In genomic region chr9:112187667-112188066, GRCm38 (mm10) we compare ENCODE assay signal across 11 mouse cellular contexts. TPM values are rescaled to one million over a fixed set of nuclear protein-coding genes. Genes with fewer than 3 reads are reported as not detected.
DNase-seq lines count a peak whose midpoint lies in the region; ATAC-seq and TF ChIP-seq lines count a peak whose summit lies in the region.
"Had no signal": no experiment of that assay in that cellular context is flagged by ENCODE, and none has a peak within 500 bp of the region (broad histone marks: within the 10 kb centered on the region; RNA-seq: fewer than 3 reads in every experiment).

No protein-coding gene starts in this region.

- TF ChIP-seq EP300 in heart, postnatal 0 days (IDR thresholded peaks at IDR 0.05; ENCODE audit: low read depth), result no peak

- no peaks in the 10 kb centered on the region for H3K36me3 ChIP-seq in heart, postnatal 0 days (replicated peaks; ENCODE audit: control insufficient read depth, insufficient read depth, low read length)
- no peaks in the 10 kb centered on the region for H3K36me3 ChIP-seq in heart, embryonic 10.5 days
- no peaks in the 10 kb centered on the region for H3K36me3 ChIP-seq in hindbrain, embryonic 10.5 days
- H3K36me3 ChIP-seq: stomach, embryonic 15.5 days had no signal

- no peak for ATAC-seq in heart, postnatal 0 days (ENCODE audit: insufficient read depth, low read depth)

- H3K4me3 ChIP-seq in heart, postnatal 0 days (ENCODE audit: low read depth, low read length), result no peak overlapping the region
- no peak overlapping the region for H3K4me3 ChIP-seq in heart, embryonic 10.5 days
- peak overlapping the region; percentile 18; the same call in 1 of the 2 replicates for H3K4me3 ChIP-seq in hindbrain, embryonic 10.5 days
- H3K4me3 ChIP-seq in olfactory bulb, adult 2 months (ENCODE audit: insufficient read depth, low read depth, low read length), result peak overlapping the region; percentile 49
- H3K4me3 ChIP-seq: stomach, embryonic 15.5 days had no signal

- H3K4me1 ChIP-seq in heart, postnatal 0 days (ENCODE audit: control insufficient read depth, insufficient read depth), result no peaks in the 10 kb centered on the region; the same call in 1 of the 2 replicates
- H3K4me1 ChIP-seq in heart, embryonic 10.5 days, result peaks cover 16% of the 10 kb centered on the region
- peaks cover 28% of the 10 kb centered on the region for H3K4me1 ChIP-seq in hindbrain, embryonic 10.5 days (replicated peaks)
- H3K4me1 ChIP-seq in olfactory bulb, adult 2 months (ENCODE audit: control insufficient read depth, insufficient read depth, low read length), result peaks cover 20% of the 10 kb centered on the region
- H3K4me1 ChIP-seq: stomach, embryonic 15.5 days had no signal

- TF ChIP-seq POLR2A in olfactory bulb, adult 2 months (IDR thresholded peaks at IDR 0.05; ENCODE audit: insufficient read depth, low read depth, low read length), result no peak

- H3K9me3 ChIP-seq in heart, postnatal 0 days (replicated peaks; ENCODE audit: control insufficient read depth, low read length), result no peaks in the 10 kb centered on the region
- no peaks in the 10 kb centered on the region for H3K9me3 ChIP-seq in heart, embryonic 10.5 days
- no peaks in the 10 kb centered on the region for H3K9me3 ChIP-seq in hindbrain, embryonic 10.5 days
- H3K9me3 ChIP-seq: stomach, embryonic 15.5 days had no signal

- no peak overlapping the region for H3K27ac ChIP-seq in heart, postnatal 0 days (ENCODE audit: low read depth)
- H3K27ac ChIP-seq in heart, embryonic 10.5 days, result no peak overlapping the region
- H3K27ac ChIP-seq in hindbrain, embryonic 10.5 days, result no peak overlapping the region
- H3K27ac ChIP-seq in olfactory bulb, adult 2 months (ENCODE audit: insufficient read depth, low read depth, low read length), result peak overlapping the region; percentile 97
- H3K27ac ChIP-seq: stomach, embryonic 15.5 days had no signal

- DNase-seq in heart, postnatal 0 days (ENCODE audit: low spot score), result no peak
- DNase-seq in heart, embryonic 10.5 days (ENCODE audit: low spot score), result no peak
- peak; percentile 71 to 75 for DNase-seq in cerebellum, postnatal 25 days
- DNase-seq in hindbrain, embryonic 10.5 days (ENCODE audit: low spot score), result no peak
- no peak for DNase-seq in gastrocnemius, postnatal 4 days (ENCODE audit: low spot score in 2 of 2)
- DNase-seq in urinary bladder, postnatal 4 days (ENCODE audit: low spot score in 2 of 2), result no peak
- DNase-seq in kidney, postnatal 14 days, result no peak
- DNase-seq: adrenal gland, postnatal 14 days had no signal

- H3K27me3 ChIP-seq in heart, postnatal 0 days (ENCODE audit: control insufficient read depth, insufficient read depth, low read length), result no peaks in the 10 kb centered on the region
- peaks cover 9% of the 10 kb centered on the region; the same call in 1 of the 2 replicates for H3K27me3 ChIP-seq in heart, embryonic 10.5 days (ENCODE audit: insufficient read depth, poor library complexity, severe bottlenecking)
- H3K27me3 ChIP-seq in hindbrain, embryonic 10.5 days (ENCODE audit: insufficient read depth, poor library complexity, severe bottlenecking), result peaks cover 21% of the 10 kb centered on the region
- H3K27me3 ChIP-seq: CH12.LX had no signal

- no peak for TF ChIP-seq CTCF in heart, postnatal 0 days (IDR thresholded peaks at IDR 0.05; ENCODE audit: low read depth)
- TF ChIP-seq CTCF in olfactory bulb, adult 2 months (IDR thresholded peaks at IDR 0.05; ENCODE audit: insufficient read depth, low read depth, low read length), result no peak

- peak overlapping the region; percentile 34; the same call in 1 of the 2 replicates for H3K4me2 ChIP-seq in heart, postnatal 0 days (ENCODE audit: low read depth, low read length)
- H3K4me2 ChIP-seq: stomach, embryonic 15.5 days had no signal

- H3K9ac ChIP-seq in heart, postnatal 0 days (replicated peaks; ENCODE audit: low read depth, low read length), result no peak overlapping the region
- H3K9ac ChIP-seq: stomach, embryonic 15.5 days had no signal

- WGBS in heart, postnatal 0 days, result 66% methylated on average over 14 of the region's 14 CpGs
- WGBS in heart, embryonic 10.5 days, result 57% methylated on average over 14 of the region's 14 CpGs
- WGBS in hindbrain, embryonic 10.5 days, result 36% methylated on average over 14 of the region's 14 CpGs
- 21% methylated on average over 14 of the region's 14 CpGs for WGBS in olfactory bulb, adult 2 months

RNA-seq across cellular contexts. Expression of gene Arpp21, which starts 48.1 kb away (rescaled TPM):
- total RNA-seq in heart, postnatal 0 days (2014; rRNA removed; ENCODE audit: low replicate concordance), result 0.99 and 7.7 TPM in 2 replicates
- 2.5 and 2.7 TPM in 2 replicates for polyA plus RNA-seq in heart, postnatal 0 days (2015; fragmentation: Nextera tagmentation; extraction: Ambion mirVana)
- polyA plus RNA-seq in heart, embryonic 10.5 days (2016; fragmentation: Nextera tagmentation; extraction: Ambion mirVana), result 1.8 and 2.2 TPM in 2 replicates
- polyA plus RNA-seq in hindbrain, embryonic 10.5 days (2016; fragmentation: Nextera tagmentation; extraction: Ambion mirVana), result 2.0 and 2.5 TPM in 2 replicates
- 229 and 639 TPM in 2 replicates for polyA plus RNA-seq in olfactory bulb, adult 2 months (2012; ENCODE audit: insufficient read depth, insufficient read length, low replicate concordance, missing spikeins)
- 10 to 100 TPM; 81.0 to 87.2 TPM for total RNA-seq in gastrocnemius, postnatal 4 days (2021)
- total RNA-seq: CH12.LX had no signal

Comparison
In these comparisons a context has a peak if more than half of its experiments do, and no peak if none do; other contexts are left out.
1. DNase-seq: peak in cerebellum, postnatal 25 days (2 of 2); none in heart, postnatal 0 days (single experiment), heart, embryonic 10.5 days (single experiment), hindbrain, embryonic 10.5 days (single experiment), gastrocnemius, postnatal 4 days (0 of 2), urinary bladder, postnatal 4 days (0 of 2) and kidney, postnatal 14 days (single experiment).
2. H3K4me3 ChIP-seq: peak in hindbrain, embryonic 10.5 days (single experiment) and olfactory bulb, adult 2 months (single experiment); none in heart, postnatal 0 days (single experiment) and heart, embryonic 10.5 days (single experiment).
3. RNA of gene Arpp21, which starts 48.1 kb away (polyA plus RNA-seq): 229 to 639 TPM in olfactory bulb, adult 2 months; 2.5 to 2.7 TPM in heart, postnatal 0 days, 2.0 to 2.5 TPM in hindbrain, embryonic 10.5 days and 1.8 to 2.2 TPM in heart, embryonic 10.5 days; every median in the first group is over 10 times any median in the second.